Comparison of ENCODE assay signal across 32 mouse cellular contexts in the genomic region with DNA sequence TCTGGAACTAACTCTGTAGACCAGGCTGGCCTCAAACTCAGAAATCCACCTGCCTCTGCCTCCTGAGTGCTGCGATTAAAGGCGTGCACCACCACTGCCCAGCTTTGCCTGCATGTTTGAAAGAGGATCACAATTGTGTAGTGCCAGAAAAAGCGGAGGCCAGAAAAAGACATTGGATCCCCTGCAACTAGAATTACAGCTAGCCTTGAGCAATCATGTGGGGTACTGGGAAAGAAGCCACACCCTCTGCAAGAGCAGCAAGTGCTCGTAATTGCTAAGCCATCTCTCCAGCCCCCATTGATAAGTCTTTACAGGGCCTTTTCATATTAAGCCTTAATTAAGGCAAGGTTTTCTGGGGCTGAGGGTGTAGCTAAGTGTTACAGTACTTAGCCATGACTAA. TPM values are rescaled to one million over a fixed set of nuclear protein-coding genes. Genes with fewer than 3 reads are reported as not detected.
DNase-seq lines count a peak whose midpoint lies in the region; ATAC-seq and TF ChIP-seq lines count a peak whose summit lies in the region.
"Had no signal": no experiment of that assay in that cellular context is flagged by ENCODE, and none has a peak within 500 bp of the region (broad histone marks: within the 10 kb centered on the region; RNA-seq: fewer than 3 reads in every experiment).

No protein-coding gene starts in this region.

- H3K36me3 ChIP-seq in heart, embryonic 15.5 days, result no peaks in the 10 kb centered on the region

- peak overlapping the region; percentile 80 for H3K27ac ChIP-seq in gastrocnemius, adult 2 months
- 0 out of 2 replicates have a peak overlapping the region, but pooled peaks have one; percentile 38 for H3K27ac ChIP-seq in heart, embryonic 15.5 days
- peak overlapping the region; percentile 69 for H3K27ac ChIP-seq in bone marrow, adult 2 months (ENCODE audit: control insufficient read depth, insufficient read depth, low read depth, low read length, poor library complexity)
- H3K27ac ChIP-seq in layer of hippocampus, adult 2 months, result no peak overlapping the region
- H3K27ac ChIP-seq: hindbrain, embryonic 10.5 days; hindbrain, embryonic 15.5 days; kidney, embryonic 15.5 days; limb, embryonic 12.5 days; liver, embryonic 14.5 days had no signal

- peaks cover 29% of the 10 kb centered on the region for H3K4me1 ChIP-seq in heart, embryonic 15.5 days (replicated peaks)
- H3K4me1 ChIP-seq in bone marrow, adult 2 months (ENCODE audit: control insufficient read depth, insufficient read depth, low read length), result peaks cover 7% of the 10 kb centered on the region; the same call in 1 of the 2 replicates
- H3K4me1 ChIP-seq: hindbrain, embryonic 15.5 days; kidney, embryonic 15.5 days had no signal

- peak; percentile 64 for DNase-seq in gastrocnemius, adult 2 months
- no peak for DNase-seq in gastrocnemius, postnatal 4 days (ENCODE audit: low spot score in 2 of 2)
- no peak for DNase-seq in heart, postnatal 10 days
- no peak for DNase-seq in layer of hippocampus, adult 2 months (ENCODE audit: low spot score in 2 of 2)
- no peak for DNase-seq in frontal cortex, postnatal 10 days (ENCODE audit: low spot score in 2 of 2)
- DNase-seq: adrenal gland, postnatal 25 days; cerebellum, adult 8-10 months; cerebellum, postnatal 36 days; kidney, adult 11 months; kidney, postnatal 25 days; lung, embryonic 14.5 days; lung, postnatal 14 days; right cerebral cortex, postnatal 25 days; spleen, adult 18-20 months; thymus, postnatal 14 days had no signal

- H3K27me3 ChIP-seq in heart, embryonic 15.5 days, result no peaks in the 10 kb centered on the region
- H3K27me3 ChIP-seq: hindbrain, embryonic 15.5 days; kidney, embryonic 15.5 days; limb, embryonic 12.5 days had no signal

- 76% methylated on average over 4 of the region's 4 CpGs for WGBS in heart, embryonic 15.5 days
- 42% methylated on average over 4 of the region's 4 CpGs for WGBS in bone marrow, adult 2 months

- TF ChIP-seq POLR2A in bone marrow, adult 2 months (IDR thresholded peaks at IDR 0.05; ENCODE audit: borderline replicate concordance, control insufficient read depth, low read depth, low read length), result no peak

- H3K4me2 ChIP-seq in heart, embryonic 15.5 days, result no peak overlapping the region
- H3K4me2 ChIP-seq: heart, embryonic 11.5 days; hindbrain, embryonic 15.5 days; kidney, embryonic 15.5 days; limb, embryonic 12.5 days; lung, embryonic 14.5 days; midbrain, embryonic 11.5 days had no signal

- peak overlapping the region; percentile 14; the same call in 1 of the 2 replicates for H3K4me3 ChIP-seq in gastrocnemius, adult 2 months
- H3K4me3 ChIP-seq in heart, embryonic 15.5 days, result no peak overlapping the region
- no peak overlapping the region for H3K4me3 ChIP-seq in bone marrow, adult 2 months (replicated peaks; ENCODE audit: control insufficient read depth, low read depth, low read length)
- no peak overlapping the region for H3K4me3 ChIP-seq in layer of hippocampus, adult 2 months
- H3K4me3 ChIP-seq: erythroblast, embryonic 14.5 days; hindbrain, embryonic 10.5 days; hindbrain, embryonic 15.5 days; kidney, embryonic 15.5 days; left cerebral cortex, adult 2 months; limb, embryonic 12.5 days had no signal

- no peaks in the 10 kb centered on the region for H3K9me3 ChIP-seq in heart, embryonic 15.5 days (replicated peaks)
- H3K9me3 ChIP-seq: hindbrain, embryonic 10.5 days; hindbrain, embryonic 15.5 days; kidney, embryonic 15.5 days; limb, embryonic 12.5 days had no signal

- TF ChIP-seq CTCF in gastrocnemius, adult 2 months (IDR thresholded peaks at IDR 0.05), result no peak
- TF ChIP-seq CTCF in bone marrow, adult 2 months (IDR thresholded peaks at IDR 0.05; ENCODE audit: control insufficient read depth, insufficient read depth, low read length), result no peak
- TF ChIP-seq CTCF in layer of hippocampus, adult 2 months (conservative IDR thresholded peaks at IDR 0.05), result no peak

- no peak for ATAC-seq in heart, embryonic 15.5 days (replicated peaks; ENCODE audit: insufficient number of reproducible peaks, insufficient read depth, low FRiP score, low read depth)
- ATAC-seq in megakaryocyte, adult 5-6 weeks (ENCODE audit: poor library complexity, severe bottlenecking), result peak; percentile 51; the same call in 1 of the 2 replicates
- ATAC-seq: CD4-positive, CD25-positive, alpha-beta regulatory T cell, adult 4 months; forebrain, embryonic 16.5 days; inflammation-experienced regulatory T-cells, adult 6 months; midbrain, embryonic 16.5 days had no signal

- H3K9ac ChIP-seq in heart, embryonic 15.5 days, result no peak overlapping the region
- H3K9ac ChIP-seq: hindbrain, embryonic 15.5 days; kidney, embryonic 15.5 days; limb, embryonic 12.5 days; liver, embryonic 14.5 days; lung, embryonic 14.5 days had no signal

- intact Hi-C loops in gastrocnemius, adult 2 months (cut with DNase I), result no loop called here
- intact Hi-C loops in heart, postnatal 10 days (cut with DNase I), result no loop called here

RNA-seq across cellular contexts. Expression of a gene that starts 13.9 kb away (rescaled TPM):
- 1 to 10 TPM; 4.0 to 7.1 TPM for total RNA-seq in gastrocnemius, adult 2 months (2021)
- total RNA-seq in gastrocnemius, postnatal 4 days (2021), result 10 to 100 TPM; 11.7 to 12.3 TPM
- 3.6 and 3.8 TPM in 2 replicates for polyA plus RNA-seq in heart, embryonic 15.5 days (2015; fragmentation: Nextera tagmentation; extraction: Ambion mirVana)
- 10 to 100 TPM in 1 of 2 experiments, 1 to 10 TPM in 1; 8.4 to 11.0 TPM for total RNA-seq in heart, postnatal 10 days (2021)
- polyA plus RNA-seq in bone marrow, adult 2 months (2011; ENCODE audit: insufficient read depth, insufficient read length, low replicate concordance, missing spikeins), result 4.2 and 10.6 TPM in 2 replicates
- 5.5 and 11.8 TPM in 2 replicates for total RNA-seq in megakaryocyte, adult 5-6 weeks (2015)
- 4.0 and 4.6 TPM in 2 replicates for total RNA-seq in megakaryocyte, adult 5-6 weeks (2017)
- 10 to 100 TPM; 61.2 to 66.1 TPM for total RNA-seq in layer of hippocampus, adult 2 months (2021)

RNA-seq across cellular contexts. Expression of a gene that starts 17.9 kb away (rescaled TPM):
- total RNA-seq in gastrocnemius, adult 2 months (2021), result under 1 TPM; 0.31 to 0.39 TPM
- total RNA-seq in gastrocnemius, postnatal 4 days (2021), result 1 to 10 TPM; 4.7 to 4.9 TPM
- polyA plus RNA-seq in heart, embryonic 15.5 days (2015; fragmentation: Nextera tagmentation; extraction: Ambion mirVana), result 1.9 and 2.9 TPM in 2 replicates
- 1 to 10 TPM; 1.6 to 1.7 TPM for total RNA-seq in heart, postnatal 10 days (2021)
- polyA plus RNA-seq in bone marrow, adult 2 months (2011; ENCODE audit: insufficient read depth, insufficient read length, low replicate concordance, missing spikeins), result 0.27 and 0.37 TPM in 2 replicates
- total RNA-seq in megakaryocyte, adult 5-6 weeks (2015), result 0.11 TPM in 1 of 2 replicates, not detected in the other
- total RNA-seq in megakaryocyte, adult 5-6 weeks (2017), result 0.08 TPM in 1 of 2 replicates, not detected in the other
- 1 to 10 TPM; 9.1 to 9.9 TPM for total RNA-seq in layer of hippocampus, adult 2 months (2021)
- total RNA-seq: neutrophil, adult 5-6 weeks had no signal
- polyA plus RNA-seq: inflammation-experienced regulatory T-cells, adult 6 months had no signal

RNA-seq across cellular contexts. Expression of a gene that starts 22.0 kb away (rescaled TPM):
- 100 to 1,000 TPM; 147 to 152 TPM for total RNA-seq in gastrocnemius, adult 2 months (2021)
- total RNA-seq in gastrocnemius, postnatal 4 days (2021), result 100 to 1,000 TPM; 193 to 194 TPM
- polyA plus RNA-seq in heart, embryonic 15.5 days (2015; fragmentation: Nextera tagmentation; extraction: Ambion mirVana), result 447 and 510 TPM in 2 replicates
- 100 to 1,000 TPM; 275 to 284 TPM for total RNA-seq in heart, postnatal 10 days (2021)
- 159 and 256 TPM in 2 replicates for polyA plus RNA-seq in bone marrow, adult 2 months (2011; ENCODE audit: insufficient read depth, insufficient read length, low replicate concordance, missing spikeins)
- 468 and 476 TPM in 2 replicates for total RNA-seq in megakaryocyte, adult 5-6 weeks (2015)
- total RNA-seq in megakaryocyte, adult 5-6 weeks (2017), result 175 and 180 TPM in 2 replicates
- total RNA-seq in layer of hippocampus, adult 2 months (2021), result 1,000 to 10,000 TPM; 1,075 to 1,153 TPM

RNA-seq across cellular contexts. Expression of a gene that starts 27.9 kb away (rescaled TPM):
- 1 to 10 TPM; 8.4 to 8.8 TPM for total RNA-seq in gastrocnemius, adult 2 months (2021)
- 10 to 100 TPM; 20.2 to 24.7 TPM for total RNA-seq in gastrocnemius, postnatal 4 days (2021)
- polyA plus RNA-seq in heart, embryonic 15.5 days (2015; fragmentation: Nextera tagmentation; extraction: Ambion mirVana), result 20.6 and 28.8 TPM in 2 replicates
- 10 to 100 TPM; 20.7 to 22.8 TPM for total RNA-seq in heart, postnatal 10 days (2021)
- 24.9 and 57.8 TPM in 2 replicates for polyA plus RNA-seq in bone marrow, adult 2 months (2011; ENCODE audit: insufficient read depth, insufficient read length, low replicate concordance, missing spikeins)
- 28.8 and 36.3 TPM in 2 replicates for total RNA-seq in megakaryocyte, adult 5-6 weeks (2015)
- 44.4 and 68.1 TPM in 2 replicates for total RNA-seq in megakaryocyte, adult 5-6 weeks (2017)
- total RNA-seq in layer of hippocampus, adult 2 months (2021), result 10 to 100 TPM; 43.1 to 45.3 TPM

RNA-seq across cellular contexts. Expression of a gene that starts 29.2 kb away (rescaled TPM):
- total RNA-seq in gastrocnemius, adult 2 months (2021), result 1 to 10 TPM; 1.4 to 2.5 TPM
- 1 to 10 TPM; 6.0 to 6.1 TPM for total RNA-seq in gastrocnemius, postnatal 4 days (2021)
- polyA plus RNA-seq in heart, embryonic 15.5 days (2015; fragmentation: Nextera tagmentation; extraction: Ambion mirVana), result 4.3 and 7.3 TPM in 2 replicates
- 1 to 10 TPM; 3.5 to 5.0 TPM for total RNA-seq in heart, postnatal 10 days (2021)
- 11.7 and 15.1 TPM in 2 replicates for polyA plus RNA-seq in bone marrow, adult 2 months (2011; ENCODE audit: insufficient read depth, insufficient read length, low replicate concordance, missing spikeins)
- total RNA-seq in megakaryocyte, adult 5-6 weeks (2015), result 6.6 and 7.8 TPM in 2 replicates
- 12.3 and 13.5 TPM in 2 replicates for total RNA-seq in megakaryocyte, adult 5-6 weeks (2017)
- 1 to 10 TPM; 9.5 to 9.8 TPM for total RNA-seq in layer of hippocampus, adult 2 months (2021)

Comparison
In these comparisons a context has a peak if more than half of its experiments do, and no peak if none do; other contexts are left out.
1. RNA of a gene that starts 13.9 kb away (total RNA-seq): 61.2 to 66.1 TPM in layer of hippocampus, adult 2 months; 11.7 to 12.3 TPM in gastrocnemius, postnatal 4 days, 8.4 to 11.0 TPM in heart, postnatal 10 days, 4.0 to 7.1 TPM in gastrocnemius, adult 2 months and 4.0 to 11.8 TPM in megakaryocyte, adult 5-6 weeks; every median in the first group is over 4 times any median in the second.